Mouse (Mus musculus) liver, adult 2 months (tissue): ENCODE measurements at regions not wholly inside any gene's neighbourhood (a gene's known extent, or its start where the extent isn't known, plus 50 kb on each side); places are given as distances from the start of the nearest gene placed in this dataset.

ENCODE experiments used
- CTCF ChIP-seq: fragments of 200-500 bp; IDR thresholded peaks from 2 replicates; pipeline ENCODE4 v1.5.1; 2011; ENCODE audit warnings: low read depth, low read length, control low read depth
- POLR2A ChIP-seq: fragments of 200-500 bp; IDR thresholded peaks from 2 replicates; pipeline ENCODE4 v1.6.1; 2011; ENCODE audit warnings: low read length, control low read depth; ENCODE audit not compliant: insufficient read depth; ENCODE audit errors: extremely low read depth

DNA sequence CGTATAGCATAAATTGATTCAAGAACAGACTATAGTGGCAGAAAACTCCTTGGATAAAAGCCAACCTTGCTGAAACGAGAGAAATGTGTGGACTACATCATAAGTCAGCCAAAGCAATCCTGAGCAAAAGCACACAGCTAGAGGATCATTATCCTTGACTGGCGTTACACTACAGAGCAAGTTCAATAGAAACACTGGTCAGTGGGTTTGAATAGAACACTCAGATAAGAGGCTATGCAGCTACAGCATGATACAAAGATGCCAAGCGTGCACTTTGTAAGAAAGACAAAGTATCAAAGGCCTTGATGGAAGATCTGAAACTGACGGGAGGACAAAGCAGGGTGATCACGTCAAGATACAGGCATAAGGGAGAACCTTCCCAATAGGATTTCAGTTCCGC is 70.1 kb downstream of the Foxf2 start:
- TF ChIP-seq POLR2A (no peak), CTCF (no peak)
